In genomic region chr4:100175594-100175993, GRCm38 (mm10) we compare ENCODE assay signal across 21 mouse cellular contexts.
A peak's percentile ranks its signal among the peaks of the same experiment; 100 is the strongest.
DNase-seq lines count a peak whose midpoint lies in the region; TF ChIP-seq lines count a peak whose summit lies in the region.
"Had no signal": no experiment of that assay in that cellular context is flagged by ENCODE, and none has a peak within 500 bp of the region (broad histone marks: within the 10 kb centered on the region; RNA-seq: fewer than 3 reads in every experiment).

No protein-coding gene starts in this region.

- no peak overlapping the region for H3K27ac ChIP-seq in kidney, adult 2 months (ENCODE audit: insufficient read depth, low read depth, low read length)
- H3K27ac ChIP-seq: heart, embryonic 13.5 days; hindbrain, embryonic 14.5 days; limb, embryonic 13.5 days; midbrain, embryonic 12.5 days; neural tube, embryonic 12.5 days had no signal

- DNase-seq in gastrocnemius, postnatal 25 days = peak; percentile 20
- DNase-seq in gastrocnemius, postnatal 10 days = no peak
- peak; percentile 10 for DNase-seq in kidney, adult 2 months
- DNase-seq in kidney, postnatal 14 days = no peak
- DNase-seq in heart, adult 9 months (ENCODE audit: low spot score in 2 of 2) = peak; percentile 27 to 41
- peak; percentile 29 to 32 for DNase-seq in heart, postnatal 36 days
- DNase-seq in retina, postnatal 1 day = no peak
- DNase-seq: adrenal gland, postnatal 10 days; cerebellum, adult 8-10 months; cerebellum, postnatal 25 days; kidney, postnatal 25 days; right cerebral cortex, postnatal 4 days; thymus, postnatal 4 days had no signal

- intact Hi-C loops in heart, postnatal 36 days (cut with DNase I) = no loop called here

- H3K4me1 ChIP-seq in kidney, adult 2 months (ENCODE audit: control insufficient read depth, insufficient read depth, low read length) = 0 out of 2 replicates have a peak, but pooled peaks cover 2% of the 10 kb centered on the region
- H3K4me1 ChIP-seq: megakaryocyte, embryonic 14.5 days had no signal

- no peaks in the 10 kb centered on the region for H3K36me3 ChIP-seq in kidney, adult 2 months (ENCODE audit: control insufficient read depth, insufficient read depth, low read length)
- H3K36me3 ChIP-seq: heart, embryonic 13.5 days; limb, embryonic 13.5 days; midbrain, embryonic 12.5 days; neural tube, embryonic 12.5 days had no signal

- TF ChIP-seq POLR2A in kidney, adult 2 months (IDR thresholded peaks at IDR 0.05; ENCODE audit: low read depth, low read length) = no peak

- 71% methylated on average over 7 of the region's 7 CpGs for WGBS in kidney, adult 2 months

- H3K27me3 ChIP-seq in kidney, adult 2 months (replicated peaks; ENCODE audit: control insufficient read depth, insufficient read depth, low read length) = no peaks in the 10 kb centered on the region
- H3K27me3 ChIP-seq: heart, embryonic 13.5 days; limb, embryonic 13.5 days; megakaryocyte, embryonic 14.5 days; neural tube, embryonic 12.5 days; Patski had no signal

- TF ChIP-seq CTCF in kidney, adult 2 months (conservative IDR thresholded peaks at IDR 0.05; ENCODE audit: insufficient read depth, insufficient read length, low read depth, low read length) = no peak

- no peak overlapping the region for H3K4me3 ChIP-seq in kidney, adult 2 months (ENCODE audit: insufficient read depth, low read depth, low read length)
- H3K4me3 ChIP-seq: heart, embryonic 13.5 days; limb, embryonic 13.5 days; megakaryocyte, embryonic 14.5 days; midbrain, embryonic 12.5 days; myocyte; neural tube, embryonic 12.5 days had no signal

Comparison
In these comparisons a context has a peak if more than half of its experiments do, and no peak if none do; other contexts are left out.
1. DNase-seq: peak in gastrocnemius, postnatal 25 days (single experiment), kidney, adult 2 months (single experiment), heart, adult 9 months (2 of 2) and heart, postnatal 36 days (2 of 2); none in gastrocnemius, postnatal 10 days (single experiment), kidney, postnatal 14 days (single experiment) and retina, postnatal 1 day (single experiment).